ENCODE assay signal across 12 mouse cellular contexts in genomic region chr6:98842924-98843323, GRCm38 (mm10).
DNase-seq lines count a peak whose midpoint lies in the region; ATAC-seq and TF ChIP-seq lines count a peak whose summit lies in the region.
"Had no signal": no experiment of that assay in that cellular context is flagged by ENCODE, and none has a peak within 500 bp of the region (broad histone marks: within the 10 kb centered on the region; RNA-seq: fewer than 3 reads in every experiment).

No protein-coding gene starts in this region.

- no peaks in the 10 kb centered on the region for H3K36me3 ChIP-seq in limb, embryonic 12.5 days
- no peaks in the 10 kb centered on the region for H3K36me3 ChIP-seq in limb, embryonic 10.5 days
- H3K36me3 ChIP-seq in lung, postnatal 0 days (ENCODE audit: insufficient read depth, low read length) = no peaks in the 10 kb centered on the region
- H3K36me3 ChIP-seq in midbrain, postnatal 0 days (ENCODE audit: insufficient read depth, low read length) = no peaks in the 10 kb centered on the region
- H3K36me3 ChIP-seq: embryonic facial prominence, embryonic 15.5 days had no signal

- peaks cover 28% of the 10 kb centered on the region for H3K4me1 ChIP-seq in limb, embryonic 12.5 days (replicated peaks)
- H3K4me1 ChIP-seq in limb, embryonic 10.5 days = peaks cover 39% of the 10 kb centered on the region
- H3K4me1 ChIP-seq in lung, postnatal 0 days (ENCODE audit: insufficient read depth, low read depth, low read length) = no peaks in the 10 kb centered on the region
- no peaks in the 10 kb centered on the region for H3K4me1 ChIP-seq in midbrain, postnatal 0 days (ENCODE audit: insufficient read depth, low read length)

- 0 out of 2 replicates have a peak, but pooled peaks have one; percentile 23 for ATAC-seq in limb, embryonic 12.5 days (ENCODE audit: insufficient number of reproducible peaks, insufficient read depth, low FRiP score, low TSS enrichment, low read depth)
- no peak for ATAC-seq in lung, postnatal 0 days
- ATAC-seq in midbrain, postnatal 0 days (ENCODE audit: low FRiP score) = no peak

- H3K27ac ChIP-seq in limb, embryonic 12.5 days = no peak overlapping the region
- no peak overlapping the region for H3K27ac ChIP-seq in limb, embryonic 10.5 days
- no peak overlapping the region for H3K27ac ChIP-seq in lung, postnatal 0 days (ENCODE audit: low read length)
- H3K27ac ChIP-seq in midbrain, postnatal 0 days (ENCODE audit: low read depth, low read length) = no peak overlapping the region
- H3K27ac ChIP-seq: embryonic facial prominence, embryonic 15.5 days had no signal

- H3K9ac ChIP-seq in limb, embryonic 12.5 days (replicated peaks) = no peak overlapping the region
- H3K9ac ChIP-seq in lung, postnatal 0 days (replicated peaks; ENCODE audit: low read depth) = no peak overlapping the region
- H3K9ac ChIP-seq in midbrain, postnatal 0 days (replicated peaks; ENCODE audit: low read length, poor library complexity, severe bottlenecking) = no peak overlapping the region
- H3K9ac ChIP-seq: embryonic facial prominence, embryonic 15.5 days had no signal

- no peak for DNase-seq in limb, embryonic 10.5 days (ENCODE audit: low spot score)
- DNase-seq in T-cell, adult 2 months (ENCODE audit: low spot score) = peak; percentile 40
- DNase-seq in lung, postnatal 0 days (ENCODE audit: low spot score) = peak; percentile 8
- DNase-seq in thymus, postnatal 0 days (ENCODE audit: low spot score) = peak; percentile 36
- DNase-seq in layer of hippocampus, adult 9-11 months = no peak
- no peak for DNase-seq in midbrain, postnatal 0 days (ENCODE audit: low spot score)
- no peak for DNase-seq in urinary bladder, postnatal 4 days (ENCODE audit: low spot score in 2 of 2)
- DNase-seq: adrenal gland, postnatal 25 days; cerebellum, adult 8-10 months; right cerebral cortex, postnatal 14 days had no signal

- no peak for TF ChIP-seq EP300 in lung, postnatal 0 days (IDR thresholded peaks at IDR 0.05)

- no peak for TF ChIP-seq CTCF in lung, postnatal 0 days (IDR thresholded peaks at IDR 0.05)
- TF ChIP-seq CTCF in midbrain, postnatal 0 days (IDR thresholded peaks at IDR 0.05) = no peak

- H3K9me3 ChIP-seq in limb, embryonic 12.5 days = no peaks in the 10 kb centered on the region
- no peaks in the 10 kb centered on the region for H3K9me3 ChIP-seq in limb, embryonic 10.5 days (replicated peaks)
- no peaks in the 10 kb centered on the region for H3K9me3 ChIP-seq in lung, postnatal 0 days (ENCODE audit: low read length)
- H3K9me3 ChIP-seq in midbrain, postnatal 0 days (ENCODE audit: low read length) = no peaks in the 10 kb centered on the region
- H3K9me3 ChIP-seq: embryonic facial prominence, embryonic 15.5 days had no signal

- WGBS in limb, embryonic 12.5 days = 36% methylated on average over 4 of the region's 4 CpGs
- WGBS in limb, embryonic 10.5 days = 36% methylated on average over 4 of the region's 4 CpGs
- WGBS in lung, postnatal 0 days = 43% methylated on average over 4 of the region's 4 CpGs
- 67% methylated on average over 4 of the region's 4 CpGs for WGBS in midbrain, postnatal 0 days

- H3K27me3 ChIP-seq in limb, embryonic 12.5 days = no peaks in the 10 kb centered on the region
- no peaks in the 10 kb centered on the region for H3K27me3 ChIP-seq in limb, embryonic 10.5 days (ENCODE audit: low read depth, poor library complexity, severe bottlenecking)
- no peaks in the 10 kb centered on the region for H3K27me3 ChIP-seq in lung, postnatal 0 days (replicated peaks; ENCODE audit: insufficient read depth, low read length)
- no peaks in the 10 kb centered on the region for H3K27me3 ChIP-seq in midbrain, postnatal 0 days (ENCODE audit: insufficient read depth, low read length)
- H3K27me3 ChIP-seq: embryonic facial prominence, embryonic 15.5 days had no signal

- H3K4me2 ChIP-seq in limb, embryonic 12.5 days = no peak overlapping the region
- H3K4me2 ChIP-seq in lung, postnatal 0 days (replicated peaks; ENCODE audit: low read depth, low read length) = no peak overlapping the region
- no peak overlapping the region for H3K4me2 ChIP-seq in midbrain, postnatal 0 days (ENCODE audit: low read depth, low read length, poor library complexity, severe bottlenecking)
- H3K4me2 ChIP-seq: embryonic facial prominence, embryonic 15.5 days had no signal

- H3K4me3 ChIP-seq in limb, embryonic 12.5 days (replicated peaks) = no peak overlapping the region
- H3K4me3 ChIP-seq in limb, embryonic 10.5 days = no peak overlapping the region
- H3K4me3 ChIP-seq in lung, postnatal 0 days (ENCODE audit: low read depth, low read length) = no peak overlapping the region
- no peak overlapping the region for H3K4me3 ChIP-seq in midbrain, postnatal 0 days (ENCODE audit: low read depth, low read length)
- H3K4me3 ChIP-seq: embryonic facial prominence, embryonic 15.5 days had no signal

Comparison
In these comparisons a context has a peak if more than half of its experiments do, and no peak if none do; other contexts are left out.
1. DNase-seq: peak in T-cell, adult 2 months (single experiment), lung, postnatal 0 days (single experiment) and thymus, postnatal 0 days (single experiment); none in limb, embryonic 10.5 days (single experiment), layer of hippocampus, adult 9-11 months (single experiment), midbrain, postnatal 0 days (single experiment) and urinary bladder, postnatal 4 days (0 of 2).